Comparison of ENCODE assay signal across 7 mouse cellular contexts in genomic region chr2:19004801-19005200, GRCm38 (mm10). TPM values are rescaled to one million over a fixed set of nuclear protein-coding genes. Genes with fewer than 3 reads are reported as not detected.
DNase-seq lines count a peak whose midpoint lies in the region; ATAC-seq and TF ChIP-seq lines count a peak whose summit lies in the region.

No protein-coding gene starts in this region.

- 65% methylated on average over 10 of the region's 10 CpGs for WGBS in lung, postnatal 0 days
- 14% methylated on average over 10 of the region's 10 CpGs for WGBS in thymus, adult 2 months

- H3K4me3 ChIP-seq in lung, postnatal 0 days (ENCODE audit: low read depth, low read length), result no peak overlapping the region
- H3K4me3 ChIP-seq in thymus, adult 2 months (ENCODE audit: control insufficient read depth, insufficient read depth, low read length), result no peak overlapping the region

- H3K27me3 ChIP-seq in lung, postnatal 0 days (replicated peaks; ENCODE audit: insufficient read depth, low read length), result no peaks in the 10 kb centered on the region; the same call in 1 of the 2 replicates
- no peaks in the 10 kb centered on the region for H3K27me3 ChIP-seq in thymus, adult 2 months (ENCODE audit: control insufficient read depth, insufficient read depth, low read length)

- TF ChIP-seq POLR2A in thymus, adult 2 months (IDR thresholded peaks at IDR 0.05; ENCODE audit: control insufficient read depth, extremely low read depth, insufficient read depth, low read length, poor library complexity), result no peak

- no peak overlapping the region for H3K27ac ChIP-seq in lung, postnatal 0 days (ENCODE audit: low read length)
- peak overlapping the region; percentile 87 for H3K27ac ChIP-seq in thymus, adult 2 months (ENCODE audit: control insufficient read depth, insufficient read depth, low read length)

- no peak for TF ChIP-seq EP300 in lung, postnatal 0 days (IDR thresholded peaks at IDR 0.05)

- no peak for TF ChIP-seq CTCF in lung, postnatal 0 days (IDR thresholded peaks at IDR 0.05)
- no peak for TF ChIP-seq CTCF in thymus, adult 2 months (IDR thresholded peaks at IDR 0.05; ENCODE audit: borderline replicate concordance, control insufficient read depth, extremely low read depth, insufficient read depth, low read length, poor library complexity)

- H3K9ac ChIP-seq in lung, postnatal 0 days (replicated peaks; ENCODE audit: low read depth), result no peak overlapping the region

- H3K4me2 ChIP-seq in lung, postnatal 0 days (replicated peaks; ENCODE audit: low read depth, low read length), result no peak overlapping the region

- no peaks in the 10 kb centered on the region for H3K4me1 ChIP-seq in lung, postnatal 0 days (ENCODE audit: insufficient read depth, low read depth, low read length)
- H3K4me1 ChIP-seq in thymus, adult 2 months (replicated peaks; ENCODE audit: control insufficient read depth, insufficient read depth, low read length), result peaks cover 43% of the 10 kb centered on the region

- H3K36me3 ChIP-seq in lung, postnatal 0 days (ENCODE audit: insufficient read depth, low read length), result no peaks in the 10 kb centered on the region
- H3K36me3 ChIP-seq in thymus, adult 2 months (ENCODE audit: control insufficient read depth, insufficient read depth, low read length), result no peaks in the 10 kb centered on the region

- intact Hi-C loops in heart, postnatal 10 days (cut with DNase I), result no loop called here

- H3K9me3 ChIP-seq in lung, postnatal 0 days (ENCODE audit: low read length), result no peaks in the 10 kb centered on the region

- peak; percentile 55 to 63 for DNase-seq in lung, adult 18-20 months
- DNase-seq in lung, postnatal 14 days, result no peak
- DNase-seq in heart, postnatal 10 days, result peak; percentile 19 to 31
- DNase-seq in lung, postnatal 0 days (ENCODE audit: low spot score), result peak; percentile 36
- no peak for DNase-seq in thymus, adult 2 months
- DNase-seq in retina, embryonic 14.5 days (ENCODE audit: low spot score), result no peak

- peak; percentile 25; the same call in 1 of the 2 replicates for ATAC-seq in lung, postnatal 0 days
- ATAC-seq in cerebellum, adult (ENCODE audit: insufficient number of reproducible peaks, low FRiP score, low TSS enrichment), result no peak

RNA-seq across cellular contexts. Expression of gene 4930426L09Rik, which starts 6.7 kb away (rescaled TPM):
- total RNA-seq in heart, postnatal 10 days (2021), result under 1 TPM; 0.22 to 0.53 TPM
- 0.45 and 0.55 TPM in 2 replicates for polyA plus RNA-seq in lung, postnatal 0 days (2015; fragmentation: Nextera tagmentation; extraction: Ambion mirVana)
- polyA plus RNA-seq in thymus, adult 2 months (2012; rRNA removed), result 2.0 and 2.8 TPM in 2 replicates

RNA-seq across cellular contexts. Expression of gene Pip4k2a, which starts 6.9 kb away (rescaled TPM):
- 10 to 100 TPM in 1 of 2 experiments, 1 to 10 TPM in 1; 8.7 to 10.9 TPM for total RNA-seq in heart, postnatal 10 days (2021)
- 5.0 and 6.6 TPM in 2 replicates for polyA plus RNA-seq in lung, postnatal 0 days (2015; fragmentation: Nextera tagmentation; extraction: Ambion mirVana)
- polyA plus RNA-seq in thymus, adult 2 months (2012; rRNA removed), result 55.0 and 61.2 TPM in 2 replicates

Comparison
In these comparisons a context has a peak if more than half of its experiments do, and no peak if none do; other contexts are left out.
1. DNase-seq: peak in lung, adult 18-20 months (2 of 2), heart, postnatal 10 days (2 of 2) and lung, postnatal 0 days (single experiment); none in lung, postnatal 14 days (single experiment), thymus, adult 2 months (single experiment) and retina, embryonic 14.5 days (single experiment).